Mouse (Mus musculus): Measurements from ENCODE around the gene Olfr1218.
"Not testable (repeated sequence)": the region's sequence is repeated elsewhere in the genome, so short reads cannot be mapped to it uniquely, and the experiment has no call there.

The Olfr1218 gene

GRCm38 (mm10) chr2:89061087-89061486 is at the start of gene Olfr1218:
Gene Olfr1218, minus strand, starts transcription at chr2:89061187.
- DNase-seq (ENCODE audit: low read depth, low spot score): no peak

GRCm38 (mm10) chr2:89106735-89107134 is 45.7 kb upstream of the Olfr1218 start, which contains the start of gene Olfr1220:
Gene Olfr1220, minus strand, starts transcription at chr2:89106835.
- no peak for DNase-seq (ENCODE audit: low read depth, low spot score)

GRCm38 (mm10) chr2:89105651-89106050 is 44.7 kb upstream of the Olfr1218 start:
- DNase-seq (ENCODE audit: low read depth, low spot score): no peak

GRCm38 (mm10) chr2:89093848-89094247 is 32.9 kb upstream of the Olfr1218 start:
- no peak for DNase-seq (ENCODE audit: low read depth, low spot score)

GRCm38 (mm10) chr2:89083413-89083812 is 22.4 kb upstream of the Olfr1218 start, which contains the start of gene Olfr1219:
Gene Olfr1219, minus strand, starts transcription at chr2:89083513.
- no peak for DNase-seq (ENCODE audit: low read depth, low spot score)

- DNase-seq (ENCODE audit: low read depth, low spot score): no peak
These were observed 20.5 kb upstream of the Olfr1218 start for GRCm38 (mm10) chr2:89081487-89081886.

- DNase-seq (ENCODE audit: low read depth, low spot score): no peak
These were observed 29.0 kb downstream of the Olfr1218 start, which contains the start of gene Olfr1217 for GRCm38 (mm10) chr2:89031965-89032364. Gene Olfr1217, minus strand, starts transcription at chr2:89032065.

GRCm38 (mm10) chr2:89021436-89021835 is 39.6 kb downstream of the Olfr1218 start:
- not testable (repeated sequence) for DNase-seq (ENCODE audit: low read depth, low spot score)

- DNase-seq (ENCODE audit: low read depth, low spot score): no peak
These were observed 42.7 kb downstream of the Olfr1218 start, which contains the start of gene Olfr1216 for GRCm38 (mm10) chr2:89018240-89018639. Gene Olfr1216, minus strand, starts transcription at chr2:89018340.

GRCm38 (mm10) chr2:89006873-89007272 is 54.1 kb downstream of the Olfr1218 start, which contains the start of gene Olfr1215:
Gene Olfr1215, minus strand, starts transcription at chr2:89006973.
- no peak for DNase-seq (ENCODE audit: low read depth, low spot score)
